Mouse (Mus musculus): ENCODE measurements around the gene Scaper.

DNA sequence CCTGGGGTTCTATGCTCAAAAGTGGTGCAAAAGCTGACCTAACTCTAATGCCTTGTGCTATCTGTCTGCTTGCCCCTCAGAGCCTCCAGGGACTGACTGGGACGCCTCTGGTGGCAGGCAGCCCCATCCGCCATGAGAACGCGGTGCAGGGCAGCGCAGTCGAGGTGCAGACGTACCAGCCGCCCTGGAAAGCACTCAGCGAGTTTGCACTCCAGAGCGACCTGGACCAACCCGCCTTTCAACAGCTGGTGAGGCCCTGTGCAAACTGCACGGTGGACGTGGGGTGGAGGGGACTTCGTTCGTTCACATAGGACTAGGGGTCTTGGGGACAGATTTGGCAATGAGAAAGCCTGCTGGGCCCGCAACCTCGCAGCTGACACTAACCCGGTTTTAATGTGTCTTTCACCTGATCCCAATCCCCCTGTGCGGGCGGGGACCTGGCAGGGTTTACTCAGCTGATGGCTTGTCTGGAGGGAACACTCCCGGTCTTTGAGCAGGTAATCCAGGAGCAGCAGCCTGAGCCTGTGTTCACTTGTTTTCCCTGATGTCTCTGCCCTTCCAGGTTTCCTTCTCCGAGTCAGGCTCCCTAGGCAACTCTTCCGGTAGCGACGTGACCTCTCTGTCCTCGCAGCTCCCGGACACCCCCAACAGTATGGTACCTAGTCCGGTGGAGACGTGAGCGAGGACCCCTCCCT lies 392.9 kb downstream of the Scaper start:
- no peak for TF ChIP-seq CTCF (IDR thresholded peaks at IDR 0.05; ENCODE audit: borderline replicate concordance, extremely low read depth, insufficient read depth, insufficient read length)
- TF ChIP-seq POLR2A (IDR thresholded peaks at IDR 0.05; ENCODE audit: borderline replicate concordance, extremely low read depth, insufficient read depth, insufficient read length, poor library complexity, severe bottlenecking), result no peak

Measured in brain, embryonic 14.5 days (tissue).